Comparison of ENCODE assay signal across 19 mouse cellular contexts in the genomic region with DNA sequence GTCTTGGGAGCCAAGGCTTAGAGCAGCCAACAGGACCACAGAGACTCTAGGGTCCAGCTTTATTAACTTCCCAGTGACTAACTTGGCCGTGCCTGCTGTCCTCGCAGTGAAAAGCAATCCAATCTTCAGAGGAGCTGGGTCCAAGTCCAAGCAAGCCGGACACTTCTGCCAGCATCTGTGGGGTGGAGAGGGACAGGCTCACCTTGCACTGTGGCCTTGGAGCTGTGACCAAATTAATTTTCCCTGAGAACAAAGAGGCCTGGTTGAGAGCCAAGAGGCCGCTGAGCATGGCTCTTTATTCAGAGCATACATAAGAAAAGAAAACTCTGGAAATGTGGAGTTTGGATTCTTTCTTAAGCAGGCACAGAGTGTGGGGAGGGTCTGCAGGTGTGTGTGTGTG.
A peak's percentile ranks its signal among the peaks of the same experiment; 100 is the strongest.
DNase-seq lines count a peak whose midpoint lies in the region; ATAC-seq and TF ChIP-seq lines count a peak whose summit lies in the region.
"Had no signal": no experiment of that assay in that cellular context is flagged by ENCODE, and none has a peak within 500 bp of the region (broad histone marks: within the 10 kb centered on the region; RNA-seq: fewer than 3 reads in every experiment).

No protein-coding gene starts in this region.

- H3K9ac ChIP-seq in hindbrain, embryonic 16.5 days (ENCODE audit: low read depth, low read length): no peak overlapping the region
- no peak overlapping the region for H3K9ac ChIP-seq in hindbrain, embryonic 12.5 days
- H3K9ac ChIP-seq: embryonic facial prominence, embryonic 15.5 days; heart, embryonic 15.5 days; hindbrain, embryonic 15.5 days; limb, embryonic 15.5 days; neural tube, embryonic 12.5 days; stomach, embryonic 15.5 days had no signal

- 53% methylated on average over 4 of the region's 4 CpGs for WGBS in hindbrain, embryonic 16.5 days
- WGBS in hindbrain, embryonic 12.5 days: 81% methylated on average over 4 of the region's 4 CpGs

- no peaks in the 10 kb centered on the region for H3K9me3 ChIP-seq in hindbrain, embryonic 16.5 days (ENCODE audit: control insufficient read depth, low read length)
- no peaks in the 10 kb centered on the region; the same call in 1 of the 2 replicates for H3K9me3 ChIP-seq in hindbrain, embryonic 12.5 days (replicated peaks)
- H3K9me3 ChIP-seq: embryonic facial prominence, embryonic 15.5 days; forebrain, embryonic 10.5 days; heart, embryonic 15.5 days; hindbrain, embryonic 15.5 days; limb, embryonic 15.5 days; neural tube, embryonic 12.5 days; stomach, embryonic 15.5 days had no signal

- no peaks in the 10 kb centered on the region for H3K27me3 ChIP-seq in hindbrain, embryonic 16.5 days (replicated peaks; ENCODE audit: control insufficient read depth, insufficient read depth, low read length)
- H3K27me3 ChIP-seq in hindbrain, embryonic 12.5 days: peaks cover 5% of the 10 kb centered on the region; the same call in 1 of the 2 replicates
- H3K27me3 ChIP-seq: embryonic facial prominence, embryonic 15.5 days; heart, embryonic 15.5 days; hindbrain, embryonic 15.5 days; limb, embryonic 15.5 days; neural tube, embryonic 12.5 days; stomach, embryonic 15.5 days had no signal

- no peaks in the 10 kb centered on the region for H3K36me3 ChIP-seq in hindbrain, embryonic 16.5 days (ENCODE audit: control insufficient read depth, insufficient read depth, low read length)
- H3K36me3 ChIP-seq in hindbrain, embryonic 12.5 days: no peaks in the 10 kb centered on the region
- H3K36me3 ChIP-seq: embryonic facial prominence, embryonic 15.5 days; forebrain, embryonic 10.5 days; heart, embryonic 15.5 days; hindbrain, embryonic 15.5 days; limb, embryonic 15.5 days; neural tube, embryonic 12.5 days; stomach, embryonic 15.5 days had no signal

- no peak overlapping the region for H3K4me3 ChIP-seq in gastrocnemius, adult 2 months
- no peak overlapping the region for H3K4me3 ChIP-seq in hindbrain, embryonic 16.5 days (ENCODE audit: low read length)
- no peak overlapping the region for H3K4me3 ChIP-seq in hindbrain, embryonic 12.5 days
- H3K4me3 ChIP-seq: embryonic facial prominence, embryonic 15.5 days; forebrain, embryonic 10.5 days; heart, embryonic 15.5 days; hindbrain, embryonic 15.5 days; limb, embryonic 15.5 days; neural tube, embryonic 12.5 days; stomach, embryonic 15.5 days had no signal

- TF ChIP-seq CTCF in gastrocnemius, adult 2 months (IDR thresholded peaks at IDR 0.05): no peak

- intact Hi-C loops in gastrocnemius, adult 2 months (cut with DNase I): no loop called here

- DNase-seq in gastrocnemius, adult 2 months: peak; percentile 28
- no peak for DNase-seq in gastrocnemius, postnatal 4 days (ENCODE audit: low spot score in 2 of 2)
- peak; percentile 33 for DNase-seq in adrenal gland, adult 8-10 months
- DNase-seq in adrenal gland, postnatal 25 days: peak; percentile 11
- DNase-seq in lung, postnatal 25 days (ENCODE audit: low spot score): no peak
- DNase-seq: cerebellum, adult 9-10 months; layer of hippocampus, adult 9-11 months; lung, postnatal 10 days; spleen, adult 18-20 months; thymus, adult 2 months had no signal

- ATAC-seq in hindbrain, embryonic 16.5 days: peak; percentile 41; the same call in 1 of the 2 replicates
- no peak for ATAC-seq in hindbrain, embryonic 12.5 days (ENCODE audit: low FRiP score)

- H3K4me2 ChIP-seq in hindbrain, embryonic 16.5 days (ENCODE audit: low read length): no peak overlapping the region
- H3K4me2 ChIP-seq in hindbrain, embryonic 12.5 days (replicated peaks): no peak overlapping the region
- H3K4me2 ChIP-seq: embryonic facial prominence, embryonic 15.5 days; heart, embryonic 15.5 days; hindbrain, embryonic 15.5 days; limb, embryonic 15.5 days; neural tube, embryonic 12.5 days; stomach, embryonic 15.5 days had no signal

- H3K27ac ChIP-seq in gastrocnemius, adult 2 months: no peak overlapping the region
- no peak overlapping the region for H3K27ac ChIP-seq in hindbrain, embryonic 16.5 days (ENCODE audit: low read depth, low read length)
- H3K27ac ChIP-seq in hindbrain, embryonic 12.5 days: no peak overlapping the region
- H3K27ac ChIP-seq: embryonic facial prominence, embryonic 15.5 days; forebrain, embryonic 10.5 days; heart, embryonic 15.5 days; hindbrain, embryonic 15.5 days; limb, embryonic 15.5 days; neural tube, embryonic 12.5 days; stomach, embryonic 15.5 days had no signal

- peaks cover 2% of the 10 kb centered on the region for H3K4me1 ChIP-seq in hindbrain, embryonic 16.5 days (ENCODE audit: control insufficient read depth, insufficient read depth, low read depth, low read length)
- peaks cover 12% of the 10 kb centered on the region for H3K4me1 ChIP-seq in hindbrain, embryonic 12.5 days
- H3K4me1 ChIP-seq: embryonic facial prominence, embryonic 15.5 days; heart, embryonic 15.5 days; limb, embryonic 15.5 days; stomach, embryonic 15.5 days had no signal

Comparison
In these comparisons a context has a peak if more than half of its experiments do, and no peak if none do; other contexts are left out.
1. DNase-seq: peak in gastrocnemius, adult 2 months (single experiment), adrenal gland, adult 8-10 months (single experiment) and adrenal gland, postnatal 25 days (single experiment); none in gastrocnemius, postnatal 4 days (0 of 2) and lung, postnatal 25 days (single experiment).